Mouse (Mus musculus) neural tube, embryonic 11.5 days (tissue): Measurements from ENCODE around the gene Ptgfrn. TPM values are rescaled to one million over a fixed set of nuclear protein-coding genes. Genes with fewer than 3 reads are reported as not detected.

Source experiments
- ATAC-seq: fragments of 200-750 bp; cut with Nextera tagmentation; 2 replicates; pipeline ENCODE4 v1.8.0; 2017; ENCODE audit warnings: moderate number of reproducible peaks, mild to moderate bottlenecking, moderate TSS enrichment, moderate library complexity; ENCODE audit not compliant: insufficient read depth, low FRiP score, low TSS enrichment
- DNase-seq: peaks from one replicate; pipeline ENCODE4 v3.0.0-alpha.2; 2015; ENCODE audit warnings: low spot score
- H3K27ac ChIP-seq: fragments of 300-500 bp; sonication (generic); 2 replicates; pipeline ENCODE4 v1.5.1; 2014; ENCODE audit warnings: low read depth, mild to moderate bottlenecking, low read length
- H3K27me3 ChIP-seq: fragments of 300-500 bp; sonication (generic); 2 replicates; pipeline ENCODE4 v1.6.1; 2014; ENCODE audit warnings: mild to moderate bottlenecking, low read length, mixed read lengths; ENCODE audit not compliant: control insufficient read depth, insufficient read depth
- H3K36me3 ChIP-seq: fragments of 300-500 bp; sonication (generic); 2 replicates; pipeline ENCODE4 v1.6.1; 2014; ENCODE audit warnings: mild to moderate bottlenecking, low read length, moderate library complexity, mixed read lengths; ENCODE audit not compliant: control insufficient read depth, insufficient read depth
- H3K4me1 ChIP-seq: fragments of 300-500 bp; sonication (generic); 2 replicates; pipeline ENCODE4 v1.6.1; 2014; ENCODE audit warnings: low read length, mixed read lengths; ENCODE audit not compliant: control insufficient read depth, insufficient read depth
- H3K4me2 ChIP-seq: fragments of 300-500 bp; sonication (generic); 2 replicates; pipeline ENCODE4 v1.6.1; 2014; ENCODE audit warnings: low read depth, mild to moderate bottlenecking, moderate library complexity
- H3K4me3 ChIP-seq: fragments of 300-500 bp; sonication (generic); 2 replicates; pipeline ENCODE4 v1.5.1; 2014; ENCODE audit warnings: low read depth, low read length
- H3K9ac ChIP-seq: fragments of 300-500 bp; sonication (generic); 2 replicates; pipeline ENCODE4 v1.6.1; 2014; ENCODE audit warnings: mild to moderate bottlenecking, low read length
- H3K9me3 ChIP-seq: fragments of 300-500 bp; sonication (generic); 2 replicates; pipeline ENCODE4 v1.6.1; 2016; ENCODE audit warnings: low read length; ENCODE audit not compliant: control insufficient read depth
- WGBS: fragments of 180-500 bp; shearing (Covaris S2); extraction: QIAGEN DNeasy Blood & Tissue Kit; methylation state at CpG from one replicate; pipeline ENCODE4 v1.1.7; 2014; 5-methylcytosine and 5-hydroxymethylcytosine counted together
- polyA plus RNA-seq: library from polyadenylated mRNA; unstranded; fragments of >200 nt; fragmentation: Nextera tagmentation; extraction: Ambion mirVana; gene quantifications from 2 replicates; pipeline ENCODE4 v1.2.1, GENCODE M21; 2014

Gene Ptgfrn
- polyA plus RNA-seq, 1 experiment from 2014 or later: 3.1 TPM

DNA sequence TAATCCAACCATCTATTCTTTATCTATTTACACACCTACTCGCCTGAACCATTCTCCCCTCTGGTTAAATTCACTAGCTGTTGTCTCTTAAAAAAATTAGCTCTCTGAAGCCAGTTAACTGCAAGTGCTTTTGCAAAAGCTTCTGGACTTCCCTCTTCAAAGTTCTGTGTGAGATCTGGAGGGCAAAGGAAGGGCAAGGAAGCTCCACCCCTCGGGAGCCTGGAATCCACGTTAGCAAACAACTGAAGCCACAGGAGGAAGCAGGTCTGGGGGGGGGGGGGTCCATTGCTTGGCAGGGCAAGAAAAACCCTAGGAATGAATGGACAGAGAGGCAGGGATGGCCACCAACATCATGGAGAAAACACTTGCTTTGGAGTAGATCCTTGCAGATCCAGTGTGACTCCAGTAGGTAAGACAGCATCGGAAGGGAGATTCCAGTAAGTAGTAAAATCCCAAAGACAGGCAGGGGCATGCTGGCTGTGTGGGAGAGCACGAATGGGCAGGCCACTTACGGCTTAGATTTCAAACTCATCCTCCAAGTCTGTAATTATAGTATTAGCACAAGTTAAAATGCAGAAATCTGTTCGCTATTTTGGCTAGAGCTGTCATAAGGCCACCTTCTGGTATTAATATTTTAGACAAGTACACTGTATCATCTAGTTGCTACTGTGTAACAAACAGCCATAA lies 78.5 kb downstream of the Ptgfrn start:
- 63% methylated on average over 7 of the region's 7 CpGs for WGBS
- no peak overlapping the region for H3K27ac ChIP-seq
- no peak overlapping the region for H3K4me2 ChIP-seq
- no peaks in the 10 kb centered on the region for H3K4me1 ChIP-seq
- no peak overlapping the region for H3K9ac ChIP-seq
- DNase-seq (no peak), ATAC-seq (no peak)
- no peak overlapping the region for H3K4me3 ChIP-seq
- H3K9me3 ChIP-seq: no peaks in the 10 kb centered on the region
- H3K27me3 ChIP-seq: no peaks in the 10 kb centered on the region
- no peaks in the 10 kb centered on the region for H3K36me3 ChIP-seq

DNA sequence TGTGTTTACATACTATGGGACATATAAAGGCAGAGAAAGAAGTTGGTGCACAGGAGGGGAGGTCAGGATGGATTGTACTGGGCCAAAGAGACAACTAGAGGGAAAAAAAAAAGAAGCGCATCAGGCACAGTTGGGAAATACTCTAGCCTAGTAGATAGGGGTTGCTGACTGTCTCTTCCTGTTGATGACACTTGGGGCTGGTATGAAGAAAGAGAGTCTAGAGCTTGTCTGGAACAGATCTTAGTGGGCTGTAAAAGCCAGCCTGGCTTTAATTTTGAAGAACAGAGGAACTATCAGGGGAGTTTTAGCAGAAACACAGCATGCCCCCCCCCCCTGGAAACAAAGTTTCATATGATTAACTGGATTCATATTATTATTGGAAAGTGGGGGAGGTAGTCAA lies 79.4 kb downstream of the Ptgfrn start:
- no peak for ATAC-seq
- H3K9me3 ChIP-seq: no peaks in the 10 kb centered on the region
- H3K4me3 ChIP-seq: no peak overlapping the region
- H3K27ac ChIP-seq: no peak overlapping the region
- H3K36me3 ChIP-seq: no peaks in the 10 kb centered on the region
- WGBS: 100% methylated on average over 1 of the region's 1 CpGs
- H3K27me3 ChIP-seq: no peaks in the 10 kb centered on the region
- no peak overlapping the region for H3K9ac ChIP-seq
- no peak overlapping the region for H3K4me2 ChIP-seq
- no peak for DNase-seq
- H3K4me1 ChIP-seq: no peaks in the 10 kb centered on the region

DNA sequence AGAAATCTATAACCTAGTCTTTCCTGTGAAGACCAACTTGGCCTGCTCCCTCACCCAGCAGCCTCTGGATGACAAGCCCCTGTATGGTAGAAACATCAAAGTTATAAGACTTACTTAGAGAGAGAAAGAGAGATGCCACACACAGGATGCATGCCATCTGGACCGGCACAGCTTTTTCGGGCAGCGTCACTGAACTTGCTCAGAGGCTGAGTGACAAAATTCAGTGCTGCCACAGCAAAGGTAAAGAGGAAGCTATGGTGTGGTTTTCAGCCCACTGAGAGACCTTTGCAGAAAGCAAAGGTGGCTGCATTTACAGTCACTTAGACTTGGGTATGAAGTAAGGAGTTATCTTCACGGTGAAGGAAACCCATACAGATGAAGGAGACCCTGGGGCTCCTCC lies 80.7 kb downstream of the Ptgfrn start, which contains the start of gene Cd101:
TSS of gene Cd101 (minus strand) at position 218 of the 400 bp plus-strand sequence.
- ATAC-seq: no peak
- Histone ChIP-seq H3K9me3 (no peaks in the 10 kb centered on the region), H3K27ac (no peak within 1 kb of the TSS), H3K36me3 (no peaks in the 10 kb centered on the region), H3K4me1 (no peaks in the 10 kb centered on the region), H3K4me2 (no peak within 1 kb of the TSS), H3K4me3 (no peak within 1 kb of the TSS), H3K9ac (no peak within 1 kb of the TSS), H3K27me3 (no peaks in the 10 kb centered on the region)
- WGBS: 90% methylated on average over 4 of the region's 4 CpGs
- DNase-seq: no peak

DNA sequence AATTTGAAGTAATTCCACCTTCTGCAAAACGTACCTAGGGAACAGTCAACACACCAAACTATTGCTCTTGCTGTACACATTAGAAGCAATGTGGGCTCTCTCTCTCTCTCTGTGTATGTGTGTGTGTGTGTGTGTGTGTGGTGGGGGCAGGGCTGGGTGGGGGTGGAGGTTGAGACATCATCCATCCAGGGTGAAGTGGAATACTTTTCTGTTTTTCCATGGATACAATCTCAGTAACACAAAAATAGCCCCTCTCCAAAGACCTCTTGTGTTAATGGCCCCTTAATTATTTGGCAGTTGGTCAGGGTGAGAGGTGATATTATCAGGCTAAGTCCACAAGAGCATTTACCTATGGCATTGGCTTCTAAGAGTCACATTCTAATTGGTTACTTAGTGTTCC lies 83.3 kb downstream of the Ptgfrn start:
- H3K4me2 ChIP-seq: no peak overlapping the region
- H3K27me3 ChIP-seq: no peaks in the 10 kb centered on the region
- H3K4me3 ChIP-seq: no peak overlapping the region
- H3K4me1 ChIP-seq: no peaks in the 10 kb centered on the region
- ATAC-seq (no peak), DNase-seq (no peak)
- 77% methylated on average over 1 of the region's 1 CpGs for WGBS
- no peak overlapping the region for H3K27ac ChIP-seq
- H3K9me3 ChIP-seq: no peaks in the 10 kb centered on the region
- H3K9ac ChIP-seq: no peak overlapping the region
- no peaks in the 10 kb centered on the region for H3K36me3 ChIP-seq

DNA sequence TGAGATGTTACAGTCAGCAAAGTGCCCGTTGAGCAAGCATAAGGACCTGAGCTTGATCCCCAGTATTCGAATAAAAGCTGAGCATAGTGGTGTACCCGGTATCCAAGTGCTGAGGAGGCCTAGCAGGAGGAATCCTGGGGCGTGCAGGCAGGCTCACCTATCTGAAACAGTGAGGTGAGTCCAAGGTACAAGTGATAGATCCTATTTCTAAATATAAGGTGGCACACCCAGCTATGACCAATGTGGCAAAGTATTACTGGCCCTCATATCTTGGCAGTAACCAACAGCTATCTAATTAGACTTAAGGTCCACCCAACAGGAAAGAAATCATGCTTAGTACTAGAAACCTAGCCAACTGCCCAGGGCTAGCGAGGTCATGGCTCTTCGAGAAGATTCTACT lies 87.1 kb downstream of the Ptgfrn start:
- H3K4me1 ChIP-seq: no peaks in the 10 kb centered on the region
- DNase-seq: no peak
- no peak overlapping the region for H3K4me3 ChIP-seq

DNA sequence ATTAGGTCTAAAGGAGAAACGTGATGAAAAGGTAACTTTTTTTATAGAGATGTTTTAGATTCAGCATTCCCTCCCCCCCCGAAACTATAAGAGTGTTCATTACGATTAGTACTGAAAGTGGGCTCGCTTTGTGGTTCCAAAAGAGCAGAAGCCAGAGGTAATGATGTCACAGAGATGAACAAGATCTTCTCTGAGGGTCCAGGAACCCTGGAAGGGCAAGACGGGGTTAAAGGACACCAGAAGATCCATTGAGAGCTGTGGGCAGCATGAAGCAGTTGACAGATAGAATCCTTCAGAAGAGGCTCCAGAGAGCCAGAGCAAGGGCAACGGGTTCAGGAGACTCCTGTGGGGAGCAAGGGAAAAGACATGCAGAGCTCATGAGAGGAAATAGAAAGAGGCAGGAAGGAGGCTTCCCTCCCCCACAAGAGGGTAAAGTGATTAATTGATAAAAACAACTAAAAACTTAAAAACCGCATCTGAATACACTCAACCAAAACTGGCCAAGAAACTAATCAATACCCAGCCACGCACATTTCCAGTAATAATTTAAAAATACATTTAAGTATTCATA lies 88.5 kb downstream of the Ptgfrn start:
- WGBS: 77% methylated on average over 8 of the region's 8 CpGs
- no peak overlapping the region for H3K9ac ChIP-seq
- H3K9me3 ChIP-seq: no peaks in the 10 kb centered on the region
- H3K27ac ChIP-seq: no peak overlapping the region
- DNase-seq (no peak), ATAC-seq (no peak)
- H3K36me3 ChIP-seq: no peaks in the 10 kb centered on the region
- no peak overlapping the region for H3K4me3 ChIP-seq
- H3K27me3 ChIP-seq: no peaks in the 10 kb centered on the region
- no peaks in the 10 kb centered on the region for H3K4me1 ChIP-seq
- H3K4me2 ChIP-seq: no peak overlapping the region

More for the DNA sequence above, 87.1 kb downstream of the Ptgfrn start:
- 92% methylated on average over 6 of the region's 6 CpGs for WGBS
- Histone ChIP-seq H3K4me2 (no peak overlapping the region), H3K36me3 (no peaks in the 10 kb centered on the region), H3K9ac (no peak overlapping the region), H3K27ac (no peak overlapping the region), H3K9me3 (no peaks in the 10 kb centered on the region), H3K27me3 (no peaks in the 10 kb centered on the region)
- no peak for ATAC-seq

DNA sequence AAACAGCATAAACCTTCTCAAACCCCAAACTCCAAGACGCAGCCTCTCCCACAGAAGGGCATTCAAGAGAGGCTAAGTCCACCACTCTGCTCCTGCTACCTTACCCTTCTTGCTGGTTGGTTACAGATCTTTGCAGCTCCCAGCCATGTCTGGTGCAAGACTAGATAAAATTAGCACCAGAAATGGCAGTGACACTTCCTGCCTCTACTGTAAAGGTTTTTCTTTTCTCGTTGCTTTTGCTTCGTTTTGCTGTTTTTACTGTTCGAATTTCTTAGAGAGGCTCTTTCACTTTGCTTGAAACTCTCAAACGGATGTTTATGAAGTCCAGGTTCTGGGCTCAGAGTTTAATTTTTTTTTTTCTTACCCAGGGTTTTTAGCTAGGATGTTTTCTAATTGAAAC lies 89.0 kb downstream of the Ptgfrn start:
- H3K9me3 ChIP-seq: no peaks in the 10 kb centered on the region
- H3K27ac ChIP-seq: no peak overlapping the region
- no peak overlapping the region for H3K4me2 ChIP-seq
- H3K9ac ChIP-seq: no peak overlapping the region
- H3K36me3 ChIP-seq: no peaks in the 10 kb centered on the region
- WGBS: 85% methylated on average over 5 of the region's 5 CpGs
- no peaks in the 10 kb centered on the region for H3K4me1 ChIP-seq
- ATAC-seq: no peak
- H3K4me3 ChIP-seq: no peak overlapping the region
- no peak for DNase-seq
- no peaks in the 10 kb centered on the region for H3K27me3 ChIP-seq

DNA sequence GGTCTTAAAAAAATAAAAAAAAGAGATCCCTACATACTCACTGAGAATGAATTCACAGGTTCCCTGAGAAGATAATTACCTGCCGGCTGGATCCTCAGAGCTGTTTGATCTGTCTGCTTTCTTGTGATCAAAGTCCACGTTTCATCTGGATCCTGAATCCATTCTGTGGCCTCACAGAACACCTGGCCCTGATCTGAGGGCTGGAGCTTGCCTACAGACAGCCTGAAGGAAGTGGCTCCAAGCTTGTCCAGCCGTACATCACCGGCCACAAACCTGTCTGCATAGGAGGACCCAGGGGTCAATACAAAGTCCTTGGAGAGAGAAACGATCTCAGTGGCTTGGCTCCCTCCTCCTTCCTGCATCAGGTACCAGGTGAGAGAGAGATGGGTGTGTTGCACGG lies 91.6 kb downstream of the Ptgfrn start:
- H3K27ac ChIP-seq: no peak overlapping the region
- no peak for ATAC-seq
- no peak for DNase-seq
- H3K9ac ChIP-seq: no peak overlapping the region
- no peaks in the 10 kb centered on the region for H3K9me3 ChIP-seq
- no peaks in the 10 kb centered on the region for H3K4me1 ChIP-seq
- no peaks in the 10 kb centered on the region for H3K27me3 ChIP-seq
- WGBS: 79% methylated on average over 6 of the region's 6 CpGs
- H3K4me3 ChIP-seq: no peak overlapping the region
- no peak overlapping the region for H3K4me2 ChIP-seq
- H3K36me3 ChIP-seq: no peaks in the 10 kb centered on the region

DNA sequence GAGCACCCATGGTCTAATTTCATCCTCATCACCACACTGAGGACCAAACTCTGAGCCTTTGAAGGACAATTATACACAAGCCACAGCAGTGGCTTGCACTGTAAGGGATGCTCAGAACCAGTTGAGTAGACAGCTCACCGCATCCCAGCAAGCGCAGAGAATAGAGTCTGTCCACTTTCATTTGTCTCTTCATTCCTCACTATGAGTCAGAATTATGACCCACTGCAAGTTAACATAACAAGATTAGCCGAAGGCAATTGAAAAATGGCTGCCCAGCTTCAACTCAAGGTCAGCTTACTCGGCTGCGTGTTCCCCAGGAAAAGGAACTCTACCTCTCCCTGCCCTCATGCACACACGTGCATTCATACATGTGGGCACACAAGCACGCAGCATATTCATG lies 94.0 kb downstream of the Ptgfrn start:
- Histone ChIP-seq H3K27me3 (no peaks in the 10 kb centered on the region), H3K27ac (no peak overlapping the region), H3K4me3 (no peak overlapping the region), H3K4me1 (no peaks in the 10 kb centered on the region), H3K4me2 (no peak overlapping the region), H3K9ac (no peak overlapping the region), H3K9me3 (no peaks in the 10 kb centered on the region), H3K36me3 (no peaks in the 10 kb centered on the region)
- WGBS: 92% methylated on average over 7 of the region's 7 CpGs
- ATAC-seq (no peak), DNase-seq (no peak)
